Mouse (Mus musculus) layer of hippocampus, adult 18-20 months (tissue): ENCODE results near the gene Sart3. TPM values are rescaled to one million over a fixed set of nuclear protein-coding genes. Genes with fewer than 3 reads are reported as not detected.
"Not testable (repeated sequence)": the region's sequence is repeated elsewhere in the genome, so short reads cannot be mapped to it uniquely, and the experiment has no call there.

Source experiments
- DNase-seq, 2 experiments: peaks; one replicate each; pipeline ENCODE4 v3.0.0; 2022; ENCODE audit warnings: low spot score in 2 of 2
- total RNA-seq, 2 experiments: library from RNA; stranded (reverse); gene quantifications; 2 replicates each; pipeline ENCODE4 v1.2.3; 2021

The Sart3 gene
- total RNA-seq, 2 experiments from 2014 or later: 48.3 to 49.3 TPM

DNA sequence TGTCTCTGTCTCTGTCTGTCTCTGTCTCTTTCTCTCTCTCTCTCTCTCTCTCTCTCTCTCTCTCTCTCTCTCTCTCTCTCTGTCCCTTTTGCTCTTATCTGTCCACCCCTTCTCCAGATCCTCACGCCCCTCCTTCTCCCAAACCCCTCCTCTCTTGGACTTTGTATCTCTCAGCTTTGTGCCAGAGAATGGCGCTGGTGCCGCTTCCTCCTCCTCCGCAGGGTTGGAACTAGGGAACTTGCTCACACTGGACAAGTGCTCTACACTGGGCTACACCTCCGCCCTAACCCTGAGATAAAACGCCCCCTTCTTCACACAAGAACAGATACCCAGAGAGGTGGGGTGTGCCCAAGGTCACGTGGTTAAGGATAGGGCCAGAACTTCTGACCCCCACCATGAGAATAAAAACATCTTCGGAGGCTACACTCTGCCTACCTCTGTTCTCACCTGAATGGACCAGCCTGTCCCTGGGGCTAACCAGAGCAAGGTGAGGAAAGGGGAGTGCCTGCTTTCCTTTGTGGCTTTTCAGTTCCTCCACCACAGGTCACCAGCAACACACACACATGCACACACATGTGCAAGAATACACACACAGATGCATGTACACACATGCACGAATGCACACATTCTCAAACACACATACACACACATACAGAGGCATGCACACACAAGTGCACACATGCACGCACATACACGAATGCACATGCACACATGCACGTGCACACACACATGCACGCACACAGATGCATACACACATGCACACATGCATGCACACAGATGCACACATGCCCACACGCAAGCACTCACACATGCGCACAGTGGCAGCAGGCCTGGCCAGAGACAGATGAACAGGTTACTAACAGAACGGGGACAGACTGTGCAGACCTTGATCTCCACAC lies 19.1 kb upstream of the Sart3 start:
- no peak for DNase-seq

DNA sequence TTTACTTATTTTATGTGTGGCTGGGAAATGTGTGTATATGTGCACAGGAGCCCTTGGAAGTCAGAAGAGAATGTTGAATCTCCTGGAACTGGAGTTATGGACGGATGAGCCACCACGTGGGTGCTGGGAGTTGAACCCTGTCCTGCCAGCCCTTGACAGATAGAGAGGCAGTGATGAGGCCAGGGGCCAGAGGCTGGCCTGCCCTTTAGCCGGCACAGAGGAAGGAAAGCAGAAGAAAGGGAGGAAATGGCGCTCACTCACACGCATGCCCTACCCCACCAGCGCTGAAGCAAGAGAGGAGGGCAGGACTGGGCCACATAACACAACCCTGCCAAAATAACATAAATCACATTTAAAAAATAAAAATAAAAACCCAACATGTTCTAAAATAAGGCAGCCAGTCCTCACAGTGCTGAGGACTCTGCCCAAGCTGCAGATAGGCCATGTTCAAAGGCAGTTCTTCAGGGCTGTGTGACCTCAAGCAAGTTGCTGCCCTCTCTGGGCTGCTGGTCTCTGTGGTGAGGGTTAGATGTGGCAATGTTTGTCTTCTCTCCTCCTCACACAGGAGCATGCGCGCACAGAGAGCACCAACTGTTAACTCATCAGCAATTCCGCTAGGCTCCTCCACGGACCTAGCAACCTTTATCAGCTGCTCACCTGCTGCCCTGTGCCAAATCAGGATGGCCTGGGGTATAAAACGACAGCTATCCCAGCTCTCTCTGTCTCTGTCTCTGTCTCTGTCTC lies 18.3 kb upstream of the Sart3 start:
- no peak for DNase-seq

DNA sequence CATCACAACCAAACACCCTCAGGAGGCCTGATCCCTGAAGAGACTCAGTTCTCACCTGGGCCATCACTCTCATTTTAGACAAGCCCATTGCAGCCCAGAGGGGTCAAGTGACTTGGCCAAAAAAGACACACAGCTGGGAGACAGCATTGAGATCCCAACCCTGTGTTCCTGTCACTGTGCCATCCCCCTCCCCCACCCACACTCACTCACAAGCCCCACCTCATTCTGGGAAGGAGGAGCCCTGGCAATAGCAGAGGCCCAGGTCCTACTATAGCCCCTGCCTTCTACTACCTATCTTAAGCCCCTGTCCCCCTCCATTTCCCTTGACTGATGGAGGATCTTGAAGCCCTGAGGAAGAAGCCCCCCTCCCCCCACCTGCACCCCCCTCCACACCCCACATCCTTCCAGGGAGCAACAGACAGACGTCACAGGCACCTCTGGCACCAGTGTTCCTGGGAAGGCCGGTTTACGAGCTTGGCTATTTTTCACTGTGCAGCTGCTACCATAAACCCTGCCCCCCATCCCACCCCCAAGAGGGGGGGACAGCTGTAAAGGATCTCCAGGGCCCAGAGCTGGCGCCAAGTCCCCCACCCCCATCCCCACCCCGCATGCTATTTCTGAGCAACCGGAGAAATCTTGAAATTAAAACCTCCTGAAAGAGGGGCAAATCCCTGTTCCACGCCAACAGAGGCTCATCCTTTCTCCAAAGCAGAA lies 16.9 kb upstream of the Sart3 start:
- DNase-seq: no peak

DNA sequence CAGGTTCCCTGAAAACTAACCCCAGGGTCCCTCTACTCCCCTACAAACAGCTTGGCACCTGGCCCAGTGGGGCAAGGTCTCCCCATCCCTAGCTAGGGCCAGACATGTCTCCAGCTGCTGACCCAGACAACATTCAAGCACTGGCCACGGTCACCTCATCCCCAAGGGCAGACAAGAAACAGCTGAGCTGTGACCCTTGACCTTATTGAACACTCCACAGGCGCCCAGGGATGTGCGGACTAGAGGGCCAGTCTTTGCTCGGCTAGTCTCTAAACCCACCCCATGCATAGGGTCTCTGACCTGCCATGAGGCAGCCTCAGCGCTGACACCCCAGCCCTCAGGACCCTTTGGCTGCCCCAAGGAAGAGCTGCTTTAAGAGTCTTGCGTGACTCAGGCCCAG lies 16.3 kb upstream of the Sart3 start:
- no peak for DNase-seq

DNA sequence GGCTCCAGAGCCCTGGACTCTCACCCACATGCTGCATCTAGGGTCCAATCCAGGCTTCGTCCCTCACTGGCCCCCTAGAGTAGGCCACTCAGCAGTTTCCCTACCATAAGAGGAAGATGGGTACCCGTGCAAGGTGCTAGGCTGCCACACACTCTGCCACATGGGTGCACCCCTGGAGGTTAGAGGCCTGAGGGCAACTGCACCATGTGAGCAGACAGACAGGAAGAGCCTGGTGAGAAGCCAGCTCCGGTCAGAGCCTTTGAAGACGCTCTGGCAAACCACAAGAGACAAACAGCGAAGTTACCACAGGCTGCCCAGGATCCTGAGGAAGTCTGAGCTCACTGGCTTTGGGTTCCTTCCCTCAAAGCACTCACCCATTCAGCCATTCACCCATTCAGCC lies 14.7 kb upstream of the Sart3 start:
- DNase-seq: no peak

DNA sequence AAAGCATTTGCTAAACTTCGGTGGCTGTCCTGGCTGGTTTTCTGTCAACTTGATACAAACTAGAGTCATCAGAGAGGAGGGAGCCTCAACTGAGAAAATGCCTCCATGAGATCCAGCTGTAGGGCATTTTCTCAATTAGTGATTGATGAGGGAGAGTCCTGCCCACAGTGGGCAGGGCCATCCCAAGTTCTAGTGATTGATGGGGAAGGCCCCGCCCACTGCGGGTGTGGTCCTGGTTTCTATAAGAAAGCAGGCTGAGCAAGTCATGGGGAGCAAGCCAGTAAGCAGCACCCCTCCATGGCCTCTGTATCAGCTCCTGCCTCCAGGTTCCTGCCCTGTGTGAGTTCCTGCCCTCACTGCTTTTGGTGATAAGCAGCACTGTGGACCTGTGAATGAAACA lies 11.8 kb upstream of the Sart3 start:
- DNase-seq: not testable (repeated sequence)

DNA sequence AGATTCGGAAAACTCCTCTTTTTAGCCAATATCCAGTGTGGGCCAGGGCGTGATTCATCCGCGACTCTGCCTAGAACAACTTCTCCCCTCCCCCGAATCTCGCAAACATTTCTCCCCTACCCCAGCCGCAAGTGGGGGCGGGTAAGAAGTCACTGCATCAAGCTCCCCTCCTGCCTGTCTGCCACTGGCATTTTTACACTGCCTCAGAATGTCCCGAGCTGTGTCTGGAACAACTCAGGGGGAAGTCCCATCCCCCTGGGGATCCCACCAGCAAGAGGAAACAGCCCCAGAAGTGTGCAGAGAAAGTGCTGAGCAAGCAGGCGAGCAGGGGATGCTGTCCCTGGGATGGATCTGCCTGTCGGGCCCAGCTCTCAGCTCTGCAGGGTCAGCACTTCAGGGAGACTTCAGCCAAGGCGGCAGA lies 11.3 kb upstream of the Sart3 start:
- peak in 1 of 2 experiments; percentile 48 for DNase-seq

DNA sequence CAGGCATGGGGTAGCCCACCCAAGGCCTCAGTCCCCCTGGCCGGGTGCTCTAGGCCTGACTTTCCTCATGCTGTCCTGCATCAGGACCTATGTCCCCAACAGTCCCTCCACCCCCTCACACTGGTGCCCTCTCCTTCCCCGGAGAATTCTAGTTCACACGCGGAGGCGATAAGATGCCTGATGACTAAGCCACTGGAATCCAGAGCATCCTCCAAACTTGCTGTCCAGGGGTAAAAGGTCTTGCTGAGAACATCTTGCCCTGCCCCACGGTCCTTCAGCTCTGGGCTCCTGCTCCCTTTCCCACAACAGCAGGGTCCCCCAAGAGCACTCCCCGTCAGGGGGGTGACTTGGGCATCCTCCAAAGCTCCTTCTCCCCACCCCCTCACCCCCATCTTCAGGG lies 10.3 kb upstream of the Sart3 start:
- no peak for DNase-seq

DNA sequence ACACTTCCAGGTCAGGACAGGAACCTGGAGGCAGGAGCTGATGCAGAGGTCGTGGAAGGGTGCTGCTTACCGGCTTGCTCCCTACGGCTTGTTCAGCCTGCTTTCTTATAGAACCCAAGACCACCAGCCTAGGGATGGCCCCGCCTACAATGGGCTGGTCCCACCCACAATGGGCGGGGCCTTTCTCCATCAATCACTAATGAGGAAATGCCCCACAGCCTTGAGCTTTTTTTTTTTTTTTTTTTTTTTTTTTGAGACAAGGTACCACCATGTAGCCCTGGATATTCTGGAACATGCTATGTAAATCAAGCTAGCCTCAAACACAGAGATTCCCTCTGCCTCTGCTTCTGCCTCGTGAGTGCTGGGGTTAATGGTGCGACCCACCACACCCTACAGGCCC lies 9.6 kb upstream of the Sart3 start:
- no peak for DNase-seq

DNA sequence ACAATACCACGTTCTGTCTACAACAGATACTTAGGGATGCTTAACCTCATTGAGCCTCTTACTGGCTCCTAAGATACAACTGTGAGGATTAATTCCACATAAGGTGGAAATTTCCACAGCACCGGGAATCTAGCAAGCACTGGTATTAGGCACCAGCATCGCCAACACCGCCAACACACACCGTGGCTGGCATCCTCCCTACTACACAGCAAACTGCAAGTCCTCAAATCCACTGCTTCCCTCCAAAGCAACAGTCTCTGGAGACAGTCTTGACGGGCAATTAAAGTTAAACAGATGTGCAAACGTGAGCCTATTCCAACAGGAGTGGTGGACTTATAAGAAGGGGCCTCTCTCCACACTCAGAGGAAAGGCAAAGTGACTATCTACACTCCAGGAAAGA lies 8.9 kb upstream of the Sart3 start:
- DNase-seq: peak in 1 of 2 experiments; percentile 51

DNA sequence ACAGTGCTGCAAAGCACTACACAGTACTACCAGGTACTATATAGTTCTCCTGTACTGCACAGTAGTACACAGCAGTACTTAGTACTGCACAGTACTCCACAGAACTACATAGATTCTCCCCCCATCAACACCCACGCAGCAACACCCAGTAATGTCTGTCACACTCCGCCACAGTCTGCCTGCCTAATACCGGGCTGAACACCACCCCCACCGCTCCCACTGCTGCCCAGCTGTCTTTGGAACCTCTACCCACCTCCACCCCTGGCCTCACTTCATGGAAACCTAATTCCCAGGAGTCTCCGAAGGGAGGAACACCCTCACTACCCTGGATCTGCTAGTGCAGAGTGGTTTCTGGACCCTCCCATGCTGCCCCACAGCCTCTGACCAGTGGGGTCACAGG lies 8.5 kb upstream of the Sart3 start:
- DNase-seq: peak in 1 of 2 experiments; percentile 60

DNA sequence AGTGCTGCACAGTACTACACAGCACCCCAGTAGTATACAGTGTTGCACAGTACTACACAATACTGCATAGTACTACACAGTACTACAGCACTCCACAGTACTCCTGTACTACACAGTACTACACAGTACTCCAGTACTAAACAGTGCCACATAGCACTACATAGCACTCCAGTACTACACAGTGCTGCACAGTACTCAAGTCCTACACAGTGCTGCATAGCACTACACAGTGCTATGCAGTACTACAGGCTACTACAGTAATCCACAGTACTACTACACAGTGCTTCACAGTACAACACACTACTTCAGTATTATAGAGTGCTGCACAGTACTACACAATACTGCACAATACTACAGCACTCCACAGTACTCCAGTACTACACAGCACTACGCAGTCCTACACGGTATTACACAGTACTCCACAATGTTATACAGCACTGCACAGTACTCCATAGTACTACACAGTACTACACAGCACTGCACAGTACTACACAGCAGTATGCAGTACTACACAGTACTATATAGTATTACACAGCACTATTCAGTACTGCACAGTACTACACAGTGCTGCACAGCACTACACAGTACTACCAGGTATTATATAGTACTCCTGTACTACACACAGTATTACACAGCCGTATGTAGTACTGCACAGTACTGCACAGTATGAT lies 7.9 kb upstream of the Sart3 start:
- DNase-seq: no peak

DNA sequence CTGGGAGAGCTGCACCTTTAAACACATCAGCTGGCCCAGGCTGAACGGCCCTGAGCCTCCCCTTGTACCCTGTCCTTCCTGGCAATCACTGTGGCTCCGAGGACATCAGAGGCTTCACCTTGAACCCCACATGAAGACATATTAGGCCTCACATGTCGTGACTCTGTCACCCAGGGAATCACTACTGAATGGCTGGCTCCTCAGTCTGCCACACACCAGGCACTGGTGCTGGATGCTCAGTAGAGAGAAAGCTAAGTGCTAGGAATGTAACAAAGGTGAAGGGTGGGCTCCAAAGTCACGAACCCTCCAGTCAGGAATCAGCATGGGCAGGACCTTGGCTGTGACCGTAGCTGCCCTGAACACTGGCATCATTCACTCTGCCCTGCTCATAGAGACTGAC lies 7.3 kb upstream of the Sart3 start:
- DNase-seq: no peak

DNA sequence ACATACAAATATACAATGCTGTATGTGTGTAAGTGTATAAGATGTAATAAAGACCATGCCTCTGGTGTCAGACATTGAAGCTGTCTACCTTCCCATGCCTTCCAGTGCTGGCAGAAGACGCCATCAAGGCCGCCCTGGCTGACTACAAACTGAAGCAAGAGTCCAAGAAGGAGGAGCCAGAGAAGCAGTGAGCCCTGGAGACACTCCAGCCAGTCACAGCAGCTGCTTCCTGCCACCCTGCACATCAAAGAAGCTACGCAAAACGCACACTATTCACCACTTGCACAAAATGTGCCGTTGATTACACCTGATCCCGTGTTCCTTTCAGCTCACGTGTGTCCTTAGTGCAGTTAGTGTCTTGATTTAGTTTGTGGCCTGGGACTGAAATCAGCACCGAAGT lies 5.4 kb upstream of the Sart3 start:
- DNase-seq: not testable (repeated sequence)

DNA sequence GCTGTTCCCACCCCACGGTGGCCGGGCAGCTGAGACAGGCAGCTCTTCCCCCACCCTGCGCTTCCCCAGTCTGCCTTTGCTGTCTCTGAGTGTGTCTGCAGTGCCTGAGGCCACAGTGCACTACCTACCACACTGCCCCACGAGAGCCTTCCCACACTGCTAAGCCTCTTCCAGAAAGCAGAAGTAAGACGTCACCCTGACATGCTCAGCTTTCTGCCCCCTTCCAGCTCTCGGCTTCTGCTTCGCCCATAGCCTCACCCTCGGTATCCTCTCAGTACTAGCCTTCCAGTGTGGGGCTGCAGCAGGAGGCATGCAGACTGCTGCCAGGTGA lies 4.6 kb upstream of the Sart3 start:
- no peak for DNase-seq

DNA sequence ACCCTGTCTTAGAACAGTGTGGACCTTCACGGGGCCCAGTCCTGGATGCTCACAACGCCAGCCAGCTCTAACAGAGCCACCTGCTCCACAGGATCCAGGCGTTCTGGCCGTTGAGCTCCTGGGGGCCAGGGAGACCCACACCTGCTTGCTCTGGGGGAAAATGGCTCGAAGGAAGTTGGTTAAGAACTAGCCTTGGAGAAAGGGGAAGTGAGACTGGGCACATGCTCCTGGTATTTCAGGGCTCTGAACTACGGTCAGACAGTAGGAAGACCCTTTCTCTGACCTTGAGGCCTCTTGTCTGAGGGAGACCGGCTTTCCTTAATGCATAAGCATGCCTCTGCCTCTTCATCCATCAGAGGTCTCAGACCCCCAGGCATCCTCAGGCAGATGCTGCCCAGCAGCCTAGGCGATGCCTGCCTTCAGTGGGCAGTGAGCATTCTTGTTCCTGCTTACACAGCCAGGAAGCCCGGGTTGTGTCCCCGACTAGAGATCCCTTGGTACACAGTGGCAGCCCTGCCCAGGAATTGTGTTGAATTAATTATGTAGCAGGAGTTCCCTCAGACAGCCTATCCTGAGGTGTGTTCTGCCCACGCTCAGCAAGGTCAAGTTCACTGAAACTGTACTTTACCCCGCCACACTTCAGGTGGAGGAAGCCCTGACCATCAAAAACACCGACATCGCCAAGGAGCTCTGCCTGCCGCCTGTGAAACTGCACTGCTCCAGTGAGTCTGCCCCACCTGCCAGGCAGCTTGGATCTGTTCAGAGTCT lies 4.0 kb upstream of the Sart3 start:
- no peak for DNase-seq

DNA sequence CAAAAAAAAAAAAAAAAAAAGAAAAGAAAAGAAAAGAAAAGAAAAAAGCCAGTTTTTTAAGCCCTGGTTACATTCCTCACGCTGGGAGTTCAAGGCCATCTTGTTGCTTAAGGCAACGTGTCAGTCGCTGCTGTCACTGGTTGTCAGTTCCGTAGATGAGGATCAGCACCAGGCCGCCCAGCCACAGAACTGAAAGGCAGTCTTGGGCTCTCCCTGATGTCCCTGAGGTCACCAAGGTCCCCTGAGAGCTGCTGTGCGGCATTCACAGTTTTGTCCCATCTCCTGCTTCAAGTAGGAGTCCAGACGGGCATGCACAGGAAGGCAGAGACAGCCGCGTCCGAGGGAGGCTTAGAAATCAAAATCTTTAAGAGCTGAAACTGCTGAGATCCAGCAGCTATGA lies 3.3 kb upstream of the Sart3 start:
- DNase-seq: no peak

DNA sequence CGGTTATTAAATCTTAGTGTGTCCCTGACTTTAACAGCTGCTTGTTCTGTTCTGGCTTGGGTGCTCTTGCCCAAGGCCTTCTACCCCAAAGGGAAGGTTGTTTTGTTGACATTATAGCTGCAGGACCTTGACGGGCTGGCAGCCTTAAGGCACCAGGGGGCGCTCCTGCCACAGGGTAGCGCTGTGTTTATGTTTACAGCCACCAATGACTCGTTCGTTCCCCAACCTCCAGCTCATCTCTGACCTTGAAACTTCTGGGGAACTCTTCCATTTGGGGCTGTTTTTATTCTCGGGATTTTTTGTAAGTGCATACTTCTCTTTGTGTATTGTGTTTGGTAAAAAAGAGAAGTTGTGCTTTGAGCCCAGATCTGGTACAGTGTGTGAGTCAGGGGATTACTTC lies 1.4 kb upstream of the Sart3 start:
- peak; percentile 79 to 90 for DNase-seq

DNA sequence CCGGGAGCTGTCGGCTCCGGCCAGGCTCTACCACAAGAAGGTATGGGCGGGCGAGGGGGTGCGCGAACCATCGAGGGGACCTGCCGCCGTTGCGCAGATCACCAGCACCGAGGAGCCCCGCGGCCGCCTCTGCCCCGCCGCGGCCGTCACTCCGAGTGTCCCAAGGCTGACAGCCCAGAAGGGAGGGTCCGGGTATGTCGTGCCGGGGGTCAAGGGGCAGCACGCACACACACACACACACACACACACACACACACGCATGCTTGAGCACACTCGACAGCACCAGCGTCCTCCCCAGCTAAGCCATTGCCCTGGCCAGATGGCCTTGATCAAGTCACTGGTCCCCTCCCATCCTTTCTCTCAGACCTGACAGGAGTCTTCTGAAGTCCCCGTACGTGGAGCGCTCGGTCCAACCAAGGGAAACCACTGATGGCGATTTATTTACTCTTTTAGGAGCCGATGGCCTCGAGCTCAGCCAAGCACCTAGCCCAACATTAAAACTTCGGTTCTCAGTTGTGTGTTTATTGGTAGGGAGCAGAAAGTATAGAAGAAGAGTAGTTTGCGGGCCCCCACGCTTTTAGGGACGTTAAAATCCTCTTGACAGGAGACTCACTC lies 702 bp upstream of the Sart3 start:
- no peak for DNase-seq
